Mouse (Mus musculus) right cerebral cortex, postnatal 10 days (tissue): Measurements from ENCODE around the gene Dnajc11.

ENCODE experiments used
- DNase-seq, 2 experiments: peaks; one replicate each; pipeline ENCODE4 v3.0.0; 2021; ENCODE audit warnings: low spot score in 2 of 2

The Dnajc11 gene

GRCm38 (mm10) chr4:151932576-151933504, 651 bp upstream of the Dnajc11 start:
- no peak for DNase-seq

GRCm38 (mm10) chr4:151934215-151934572, 703 bp downstream of the Dnajc11 start:
- DNase-seq, result no peak

- DNase-seq, result no peak
These were observed 4.0 kb downstream of the Dnajc11 start for GRCm38 (mm10) chr4:151937441-151937840.

DNA sequence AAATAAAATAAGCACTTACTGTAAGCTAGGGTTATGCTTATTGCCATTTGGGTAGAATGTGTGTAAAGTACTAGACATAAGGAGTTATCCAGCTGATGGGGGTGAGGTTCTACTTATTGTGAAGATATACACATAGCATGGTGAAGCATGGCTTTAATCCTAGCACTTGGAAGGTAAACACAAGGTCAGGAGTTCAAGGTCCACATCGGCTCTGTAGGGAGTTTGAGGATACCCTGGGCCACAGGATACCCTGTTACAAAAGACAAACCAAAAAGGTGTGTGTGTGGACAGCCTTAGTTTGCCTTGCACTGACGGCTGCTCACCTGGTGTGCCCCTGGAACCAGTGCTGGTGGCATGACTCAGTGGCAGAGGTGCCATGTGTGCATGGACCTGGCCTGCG, 4.6 kb downstream of the Dnajc11 start:
- no peak for DNase-seq

- DNase-seq, result no peak
These were observed 12.7 kb downstream of the Dnajc11 start for GRCm38 (mm10) chr4:151946211-151946610.

DNA sequence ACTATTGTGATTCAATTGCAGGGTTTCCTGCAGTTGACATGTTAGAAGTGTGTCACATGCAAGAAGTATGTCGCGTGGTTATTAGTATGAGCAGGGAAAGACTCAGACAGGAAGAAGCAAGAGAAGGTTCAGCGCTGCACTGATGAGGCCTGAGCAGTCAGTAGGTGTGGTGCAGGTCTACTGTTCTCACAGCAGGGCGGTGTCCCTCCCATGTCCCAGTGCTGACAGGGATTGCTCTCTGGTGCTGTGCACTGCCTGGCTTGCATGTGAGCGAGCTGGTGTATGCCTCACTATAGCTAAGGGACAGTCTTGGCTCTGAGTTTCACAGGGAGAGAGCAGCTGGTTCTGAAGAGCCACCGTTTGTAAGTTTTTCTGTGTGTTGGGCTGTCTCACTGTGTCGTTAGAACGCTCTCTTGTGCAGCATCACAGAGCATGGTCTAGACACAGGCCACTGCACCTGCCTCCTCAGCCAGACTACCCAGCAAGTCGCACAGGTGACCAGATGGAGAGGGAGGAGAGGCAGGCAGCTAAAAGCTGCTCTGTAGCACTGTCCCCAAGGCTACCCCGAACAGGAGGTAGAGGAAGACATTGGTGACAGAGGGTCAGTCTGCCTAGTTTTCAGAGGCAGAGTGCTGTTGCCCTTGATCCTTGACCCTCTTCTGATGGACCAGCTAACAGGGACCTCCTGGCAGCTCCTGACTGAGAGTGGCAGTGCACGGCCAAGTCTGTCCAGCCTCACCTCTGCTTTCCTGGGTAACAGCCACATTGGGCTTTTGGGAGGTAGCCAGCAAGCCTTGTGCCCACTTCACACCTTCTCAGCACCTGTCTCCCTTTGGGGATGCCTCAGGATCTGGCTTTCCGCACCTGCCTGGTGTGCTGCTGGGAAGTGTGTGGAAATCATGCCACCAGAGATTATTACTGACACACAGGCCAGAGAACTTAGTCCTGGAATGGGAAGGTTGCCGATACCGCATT, 15.3 kb downstream of the Dnajc11 start:
- DNase-seq, result no peak

DNA sequence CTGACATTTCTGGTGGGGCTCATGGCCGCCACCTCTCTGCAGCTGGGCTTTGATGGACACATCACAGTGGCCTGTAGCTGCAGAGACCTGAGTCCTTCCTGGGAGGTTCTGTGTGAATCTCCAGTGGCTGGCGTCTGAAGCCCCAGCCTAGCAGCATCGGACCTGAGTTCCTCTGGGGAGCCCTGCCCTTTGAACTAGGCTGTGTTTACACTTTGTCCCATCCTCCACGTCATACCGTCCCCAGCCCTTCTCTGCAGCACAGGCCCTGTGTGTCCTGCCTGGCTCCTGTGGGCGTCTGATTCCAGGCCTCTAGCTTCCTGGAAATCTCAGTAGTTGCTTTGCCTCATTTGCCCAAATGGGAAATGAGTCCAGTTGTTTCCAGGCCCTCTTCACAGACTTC, 19.7 kb downstream of the Dnajc11 start:
- no peak for DNase-seq

GRCm38 (mm10) chr4:151955791-151956190, 22.3 kb downstream of the Dnajc11 start:
- no peak for DNase-seq

- no peak for DNase-seq
These were observed 24.3 kb downstream of the Dnajc11 start for GRCm38 (mm10) chr4:151957584-151958315.

- DNase-seq, result no peak
These were observed 26.5 kb downstream of the Dnajc11 start for GRCm38 (mm10) chr4:151959849-151960512.

DNA sequence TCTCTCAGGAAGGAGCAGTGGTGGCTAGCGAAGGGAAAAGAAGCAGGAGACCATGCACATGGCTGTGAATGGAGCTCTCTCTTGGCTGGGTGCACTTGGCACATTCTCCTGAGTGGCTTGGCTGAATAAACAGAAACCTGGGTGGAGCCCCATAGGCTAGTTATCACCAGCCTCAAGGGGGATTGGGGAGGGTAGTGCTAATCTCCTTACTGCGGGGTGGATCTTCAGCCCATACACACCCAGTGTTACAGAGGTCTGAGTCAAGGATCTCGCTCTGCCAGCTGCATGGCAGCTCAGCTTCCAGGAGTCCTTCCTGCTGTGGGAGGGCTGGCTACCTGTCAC, 27.0 kb downstream of the Dnajc11 start:
- no peak for DNase-seq

- no peak for DNase-seq
These were observed 29.3 kb downstream of the Dnajc11 start for GRCm38 (mm10) chr4:151962817-151963216.

GRCm38 (mm10) chr4:151968204-151968921, 34.9 kb downstream of the Dnajc11 start:
- DNase-seq, result no peak

- peak; percentile 48 to 65 for DNase-seq
These were observed 38.9 kb downstream of the Dnajc11 start for GRCm38 (mm10) chr4:151972221-151972967.

DNA sequence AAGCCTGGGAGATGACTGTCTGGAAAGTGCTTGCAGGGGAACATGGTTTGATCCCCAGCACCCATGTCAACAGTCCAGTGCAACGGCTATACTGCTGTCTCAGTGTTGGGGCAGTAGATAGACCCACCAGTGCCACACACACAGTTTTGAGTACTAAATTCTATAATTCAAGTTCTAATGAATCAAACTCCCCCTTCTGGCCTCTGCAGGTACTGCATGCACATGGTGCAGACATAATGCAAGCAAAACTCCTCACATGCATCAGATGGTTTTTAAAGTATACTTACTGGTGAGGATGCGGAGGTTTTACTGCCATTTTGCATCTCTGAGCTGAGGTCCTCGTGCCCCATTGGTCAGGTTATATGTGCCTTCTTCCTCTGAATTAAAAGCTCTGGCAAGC, 42.0 kb downstream of the Dnajc11 start:
- no peak for DNase-seq

GRCm38 (mm10) chr4:151977748-151978147, 44.3 kb downstream of the Dnajc11 start:
- peak; percentile 90 to 92 for DNase-seq

DNA sequence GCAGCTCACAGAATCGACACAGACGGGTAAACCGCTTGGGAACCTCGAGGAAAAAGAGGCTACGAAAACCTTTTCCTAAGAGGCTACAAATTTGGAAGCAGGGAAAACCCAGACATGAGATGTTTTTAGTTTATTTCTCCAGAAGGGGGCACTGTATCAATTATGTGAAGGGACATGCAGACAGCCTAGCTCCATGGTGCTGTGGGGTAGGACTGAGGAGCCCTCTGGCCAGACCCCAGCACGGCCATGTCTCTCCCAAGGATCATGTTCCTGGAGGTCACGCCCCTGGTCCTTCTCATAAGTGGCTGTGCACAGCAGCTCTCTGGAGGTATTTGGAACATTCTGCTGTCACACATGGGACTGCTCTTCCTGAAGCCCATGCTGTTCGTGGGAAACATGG, 47.2 kb downstream of the Dnajc11 start:
- no peak for DNase-seq

DNA sequence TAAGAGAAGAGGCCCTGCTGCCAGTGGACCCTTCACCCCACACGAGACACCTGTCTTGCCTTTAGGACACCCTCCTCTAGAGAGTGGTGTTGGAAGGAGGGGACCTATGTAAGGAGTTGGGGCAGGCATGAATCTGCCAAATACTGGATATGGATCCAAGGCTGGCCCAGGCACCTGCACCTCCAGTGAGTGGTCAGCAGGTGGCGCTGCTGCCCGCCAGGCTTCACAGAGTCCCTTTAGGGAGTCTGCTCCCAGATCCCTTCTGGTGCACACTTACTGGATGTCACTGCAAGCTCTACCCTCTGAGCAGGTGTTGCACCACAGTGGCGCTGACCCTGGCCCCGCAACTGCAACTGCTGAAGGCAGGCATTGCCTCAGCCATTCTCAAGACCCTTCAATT, 47.9 kb downstream of the Dnajc11 start:
- DNase-seq, result peak; percentile 88 to 89

DNA sequence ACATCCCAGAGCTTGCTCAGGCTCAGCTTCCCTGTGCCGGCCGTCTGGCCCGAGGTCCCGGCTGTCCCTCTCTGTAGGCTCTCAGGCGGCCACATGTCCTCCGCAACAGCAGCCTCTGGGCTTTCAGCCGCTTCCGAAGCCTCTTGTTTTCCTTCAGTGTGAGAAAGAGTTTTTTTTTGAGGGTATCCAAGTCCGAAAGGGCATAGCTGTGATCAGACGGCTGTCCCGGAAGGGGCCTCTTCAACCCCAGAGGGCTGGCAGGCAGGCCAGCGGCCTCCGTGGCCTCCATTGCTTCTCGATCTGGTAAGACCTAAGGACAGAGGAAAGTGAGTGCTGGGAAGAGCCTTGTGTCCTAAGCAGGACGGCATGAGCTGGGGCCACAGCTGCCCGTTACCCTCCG, 49.6 kb downstream of the Dnajc11 start:
- no peak for DNase-seq

GRCm38 (mm10) chr4:151983560-151983959, 50.1 kb downstream of the Dnajc11 start:
- no peak for DNase-seq
